Mouse (Mus musculus) limb, embryonic 14.5 days (tissue): ENCODE results near the gene Lekr1. TPM values are rescaled to one million over a fixed set of nuclear protein-coding genes. Genes with fewer than 3 reads are reported as not detected.

Experiments
- ATAC-seq: fragments of 200-750 bp; cut with Nextera tagmentation; 2 replicates; pipeline ENCODE4 v1.8.0; 2017; ENCODE audit warnings: low read depth, moderate number of reproducible peaks, moderate TSS enrichment; ENCODE audit not compliant: low FRiP score
- DNase-seq: peaks from one replicate; pipeline ENCODE4 v3.0.0-alpha.2; 2015; ENCODE audit warnings: low spot score
- H3K27ac ChIP-seq: fragments of 300-500 bp; sonication (generic); replicated peaks from 2 replicates; pipeline ENCODE4 v1.5.1; 2014; ENCODE audit warnings: low read depth, mild to moderate bottlenecking, low read length, moderate library complexity, mixed read lengths
- H3K27me3 ChIP-seq: fragments of 300-500 bp; sonication (generic); 2 replicates; pipeline ENCODE4 v1.6.1; 2014; ENCODE audit warnings: low read length, mixed read lengths; ENCODE audit not compliant: control insufficient read depth, insufficient read depth
- H3K36me3 ChIP-seq: fragments of 300-500 bp; sonication (generic); 2 replicates; pipeline ENCODE4 v1.6.1; 2014; ENCODE audit warnings: mild to moderate bottlenecking, low read length, moderate library complexity, mixed read lengths; ENCODE audit not compliant: control insufficient read depth, insufficient read depth
- H3K4me1 ChIP-seq: fragments of 300-500 bp; sonication (generic); 2 replicates; pipeline ENCODE4 v1.6.1; 2014; ENCODE audit warnings: antibody characterized with exemption, low read length, mixed read lengths; ENCODE audit not compliant: control insufficient read depth, insufficient read depth
- H3K4me2 ChIP-seq: fragments of 300-500 bp; sonication (generic); replicated peaks from 2 replicates; pipeline ENCODE4 v1.6.1; 2014; ENCODE audit warnings: low read depth, mild to moderate bottlenecking, low read length, moderate library complexity; ENCODE audit not compliant: severe bottlenecking
- H3K4me3 ChIP-seq: fragments of 300-500 bp; sonication (generic); replicated peaks from 2 replicates; pipeline ENCODE4 v1.5.1; 2014; ENCODE audit warnings: low read length
- H3K9ac ChIP-seq: fragments of 300-500 bp; sonication (generic); 2 replicates; pipeline ENCODE4 v1.6.1; 2014; ENCODE audit warnings: mild to moderate bottlenecking, low read depth, low read length, moderate library complexity; ENCODE audit not compliant: severe bottlenecking
- H3K9me3 ChIP-seq: fragments of 300-500 bp; sonication (generic); 2 replicates; pipeline ENCODE4 v1.6.1; 2016; ENCODE audit warnings: low read length; ENCODE audit not compliant: control insufficient read depth
- POLR2A ChIP-seq: fragments of 200-500 bp; IDR thresholded peaks from 2 replicates; pipeline ENCODE4 v1.8.0; 2012; ENCODE audit warnings: inconsistent platforms, mild to moderate bottlenecking, moderate library complexity, borderline replicate concordance; ENCODE audit not compliant: insufficient read depth, insufficient read length; ENCODE audit errors: extremely low read depth
- WGBS: fragments of 180-500 bp; shearing (Covaris S2); extraction: QIAGEN DNeasy Blood & Tissue Kit; methylation state at CpG from one replicate; pipeline ENCODE4 v1.1.7; 2014; 5-methylcytosine and 5-hydroxymethylcytosine counted together
- polyA plus RNA-seq, 2 experiments: library from polyadenylated mRNA; depleted of rRNA in 1 of 2; stranded (reverse) in 1 of 2; unstranded in 1 of 2; fragments of >200 nt; fragmentation: Nextera tagmentation in 1 of 2; extraction: Ambion mirVana in 1 of 2; gene quantifications; 2 replicates each; pipeline versions ENCODE4 v1.2.1 to v1.2.3; 2012 to 2014

Lekr1 gene
- polyA plus RNA-seq, 2 experiments = 5.2 to 6.9 TPM

DNA sequence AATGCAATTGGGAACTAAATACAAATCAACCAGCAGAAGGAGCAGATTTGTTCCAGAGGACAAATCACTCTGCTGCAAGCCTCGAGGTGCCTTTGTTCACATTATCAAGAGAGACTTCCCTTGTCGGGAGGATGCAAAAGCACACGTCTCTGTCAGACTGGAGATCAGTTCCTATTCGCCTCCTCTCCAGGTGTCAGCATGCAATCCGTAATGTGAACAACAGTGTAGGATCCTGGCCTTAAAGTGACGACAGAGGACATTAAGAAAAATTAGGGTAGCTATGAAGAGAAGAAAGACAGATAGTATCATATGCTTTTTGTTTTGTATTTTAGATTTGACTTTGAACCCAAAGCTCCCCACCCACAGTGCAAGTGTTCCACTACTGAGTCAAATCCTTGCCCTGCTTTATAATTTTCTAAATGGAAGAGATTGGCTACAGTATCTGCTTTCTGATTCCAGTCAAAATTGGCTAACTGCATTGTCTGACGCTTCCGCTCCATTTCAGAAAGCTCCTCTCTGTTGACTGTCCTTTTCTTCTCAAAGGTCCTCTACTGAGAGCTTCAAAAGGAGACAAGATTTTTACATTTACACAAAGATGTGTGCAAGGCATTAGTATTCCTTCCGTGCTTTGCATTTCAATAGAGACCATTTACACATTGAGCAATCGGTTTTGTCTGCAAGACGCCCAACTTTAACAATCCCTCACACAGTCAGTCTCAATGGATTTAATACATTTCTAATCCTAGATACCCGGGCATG, 8.9 kb upstream of the Lekr1 start:
- ATAC-seq = no peak
- no peak overlapping the region for H3K4me2 ChIP-seq
- peaks cover 27% of the 10 kb centered on the region for H3K27me3 ChIP-seq
- no peak overlapping the region for H3K4me3 ChIP-seq
- no peaks in the 10 kb centered on the region for H3K9me3 ChIP-seq
- whole genome bisulfite sequencing = 46% methylated on average over 12 of the region's 12 CpGs
- no peaks in the 10 kb centered on the region for H3K36me3 ChIP-seq
- H3K9ac ChIP-seq = no peak overlapping the region
- H3K27ac ChIP-seq = no peak overlapping the region
- TF ChIP-seq POLR2A = no peak
- H3K4me1 ChIP-seq = peaks cover 6% of the 10 kb centered on the region; the same call in 1 of the 2 replicates
- no peak for DNase-seq

- no peak for ATAC-seq
- H3K9ac ChIP-seq = peak overlapping the region; percentile 76; the same call in 1 of the 2 replicates
- no peaks in the 10 kb centered on the region for H3K9me3 ChIP-seq
- TF ChIP-seq POLR2A = no peak
- H3K4me3 ChIP-seq = peak overlapping the region; percentile 64
- DNase-seq = peak; percentile 19
- H3K4me2 ChIP-seq = peak overlapping the region; percentile 97
- peaks cover 27% of the 10 kb centered on the region for H3K27me3 ChIP-seq
- H3K27ac ChIP-seq = no peak overlapping the region
- H3K4me1 ChIP-seq = peaks cover 6% of the 10 kb centered on the region; the same call in 1 of the 2 replicates
- H3K36me3 ChIP-seq = no peaks in the 10 kb centered on the region
- WGBS = 13% methylated on average over 18 of the region's 18 CpGs
These were observed 7.9 kb upstream of the Lekr1 start for GRCm38 (mm10) chr3:65658081-65658612.

DNA sequence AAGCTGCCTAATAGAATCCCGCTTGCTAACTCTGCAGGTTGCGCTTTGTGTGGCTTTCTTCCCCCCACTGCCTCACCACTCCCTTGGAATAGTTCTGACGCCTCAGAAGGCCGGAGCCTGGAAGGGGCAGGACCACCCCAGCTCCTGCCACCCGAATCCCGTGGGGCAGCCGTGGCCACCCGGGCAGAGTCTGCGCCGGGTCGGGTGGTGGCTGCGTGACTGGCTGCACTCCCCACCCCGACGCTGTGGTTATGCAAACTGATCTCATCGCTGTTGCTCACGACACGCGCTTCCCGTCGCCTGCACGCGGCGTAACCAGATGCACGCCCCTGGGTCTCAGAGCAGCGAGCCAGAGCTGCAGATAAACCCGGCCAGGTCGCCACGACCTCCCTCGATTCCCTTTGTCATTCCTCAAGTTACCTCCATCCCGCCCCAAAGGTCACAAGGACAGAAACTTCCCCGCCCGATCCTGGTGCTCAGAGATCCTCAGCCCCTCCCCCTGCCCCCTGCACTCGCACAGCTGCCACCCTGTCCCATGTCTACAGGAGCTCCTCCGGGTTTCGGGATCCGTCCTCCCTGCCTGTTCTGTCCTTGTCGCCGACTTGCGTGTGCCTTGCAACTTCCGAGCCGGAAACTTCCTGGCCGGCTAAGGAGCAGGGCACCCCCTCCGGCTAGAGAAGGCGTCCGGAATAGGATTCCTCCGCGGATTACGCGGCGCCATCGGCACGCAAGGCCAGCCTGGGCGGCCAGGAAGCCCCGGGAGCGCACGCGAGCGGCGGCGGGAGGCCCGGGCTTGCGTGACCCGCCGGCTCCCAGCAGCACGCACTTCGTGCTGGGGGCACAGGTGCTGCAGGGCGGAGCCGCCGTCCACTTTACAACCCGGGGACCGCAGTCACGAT, 7.1 kb upstream of the Lekr1 start:
- no peak for TF ChIP-seq POLR2A
- peak; percentile 85 for ATAC-seq
- Histone ChIP-seq H3K9me3 (no peaks in the 10 kb centered on the region), H3K9ac (peak overlapping the region; percentile 76), H3K36me3 (no peaks in the 10 kb centered on the region), H3K27ac (peak overlapping the region; percentile 29; the same call in 1 of the 2 replicates), H3K27me3 (peaks cover 25% of the 10 kb centered on the region), H3K4me1 (peaks cover 6% of the 10 kb centered on the region; the same call in 1 of the 2 replicates), H3K4me3 (peak overlapping the region; percentile 64), H3K4me2 (peak overlapping the region; percentile 97)
- WGBS = 0% methylated on average over 68 of the region's 72 CpGs
- DNase-seq = peak; percentile 39

DNA sequence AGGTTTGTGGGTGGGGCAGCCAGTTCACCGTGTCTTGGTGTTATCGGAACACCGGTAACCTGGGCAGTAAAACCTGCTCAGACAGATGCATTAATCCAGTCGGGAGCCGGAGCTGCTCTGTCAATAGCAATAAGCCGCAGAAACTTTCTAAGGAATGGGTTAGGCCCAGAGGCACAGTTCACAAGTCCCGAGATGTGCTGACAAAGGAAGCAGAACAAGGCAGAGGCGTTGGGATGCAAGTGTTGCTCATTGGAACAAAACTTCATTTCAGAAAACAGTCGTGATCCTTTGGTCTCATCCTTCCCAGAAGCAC, 6.5 kb upstream of the Lekr1 start:
- WGBS = 3% methylated on average over 9 of the region's 9 CpGs
- peak overlapping the region; percentile 97 for H3K4me2 ChIP-seq
- no peak for TF ChIP-seq POLR2A
- H3K9ac ChIP-seq = peak overlapping the region; percentile 76
- no peaks in the 10 kb centered on the region for H3K36me3 ChIP-seq
- peaks cover 6% of the 10 kb centered on the region; the same call in 1 of the 2 replicates for H3K4me1 ChIP-seq
- 0 out of 2 replicates have a peak overlapping the region, but pooled peaks have one; percentile 29 for H3K27ac ChIP-seq
- H3K9me3 ChIP-seq = no peaks in the 10 kb centered on the region
- ATAC-seq (no peak; the same call in 1 of the 2 replicates), DNase-seq (peak; percentile 14)
- H3K4me3 ChIP-seq = peak overlapping the region; percentile 64
- peaks cover 23% of the 10 kb centered on the region for H3K27me3 ChIP-seq

GRCm38 (mm10) chr3:65660336-65660735, 5.7 kb upstream of the Lekr1 start:
- Histone ChIP-seq H3K9ac (no peak overlapping the region), H3K27me3 (peaks cover 23% of the 10 kb centered on the region), H3K4me1 (peaks cover 6% of the 10 kb centered on the region; the same call in 1 of the 2 replicates), H3K27ac (no peak overlapping the region), H3K9me3 (no peaks in the 10 kb centered on the region), H3K4me2 (no peak overlapping the region), H3K4me3 (no peak overlapping the region), H3K36me3 (no peaks in the 10 kb centered on the region)
- TF ChIP-seq POLR2A = no peak
- no peak for DNase-seq
- no peak for ATAC-seq
- 96% methylated on average over 4 of the region's 4 CpGs for WGBS
